Mouse (Mus musculus) midbrain, embryonic 11.5 days (tissue): ENCODE measurements around the gene Zfp385c. TPM values are rescaled to one million over a fixed set of nuclear protein-coding genes. Genes with fewer than 3 reads are reported as not detected.
"Not testable (repeated sequence)": the region's sequence is repeated elsewhere in the genome, so short reads cannot be mapped to it uniquely, and the experiment has no call there.

Experiments
- ATAC-seq: fragments of 200-750 bp; cut with Nextera tagmentation; 2 replicates; pipeline ENCODE4 v1.8.0; 2017; ENCODE audit warnings: moderate TSS enrichment, moderate library complexity; ENCODE audit not compliant: low FRiP score
- DNase-seq: peaks from one replicate; pipeline ENCODE4 v3.0.0; 2015; ENCODE audit warnings: low spot score; ENCODE audit errors: missing footprints
- H3K27ac ChIP-seq: fragments of 300-500 bp; sonication (generic); 2 replicates; pipeline ENCODE4 v1.5.1; 2014; ENCODE audit warnings: low read depth, low read length
- H3K27me3 ChIP-seq: fragments of 300-500 bp; sonication (generic); 2 replicates; pipeline ENCODE4 v1.6.1; 2014; ENCODE audit warnings: mild to moderate bottlenecking, low read length, moderate library complexity, mixed read lengths; ENCODE audit not compliant: control insufficient read depth, insufficient read depth
- H3K36me3 ChIP-seq: fragments of 300-500 bp; sonication (generic); 2 replicates; pipeline ENCODE4 v1.6.1; 2014; ENCODE audit warnings: mild to moderate bottlenecking, low read length, moderate library complexity, mixed read lengths; ENCODE audit not compliant: control insufficient read depth, insufficient read depth
- H3K4me1 ChIP-seq: fragments of 300-500 bp; sonication (generic); 2 replicates; pipeline ENCODE4 v1.6.1; 2014; ENCODE audit warnings: low read length; ENCODE audit not compliant: control insufficient read depth, insufficient read depth
- H3K4me2 ChIP-seq: fragments of 300-500 bp; sonication (generic); 2 replicates; pipeline ENCODE4 v1.6.1; 2014; ENCODE audit warnings: mild to moderate bottlenecking, moderate library complexity
- H3K4me3 ChIP-seq: fragments of 300-500 bp; sonication (generic); 2 replicates; pipeline ENCODE4 v1.5.1; 2014; ENCODE audit warnings: low read depth, low read length
- H3K9ac ChIP-seq: fragments of 300-500 bp; sonication (generic); 2 replicates; pipeline ENCODE4 v1.6.1; 2014; ENCODE audit warnings: low read length
- H3K9me3 ChIP-seq: fragments of 300-500 bp; sonication (generic); 2 replicates; pipeline ENCODE4 v1.6.1; 2016; ENCODE audit warnings: low read length; ENCODE audit not compliant: control insufficient read depth
- WGBS: fragments of 180-500 bp; shearing (Covaris S2); extraction: QIAGEN DNeasy Blood & Tissue Kit; methylation state at CpG from one replicate; pipeline ENCODE4 v1.1.7; 2014; 5-methylcytosine and 5-hydroxymethylcytosine counted together
- polyA plus RNA-seq: library from polyadenylated mRNA; unstranded; fragments of >200 nt; fragmentation: Nextera tagmentation; extraction: Ambion mirVana; gene quantifications from 2 replicates; pipeline ENCODE4 v1.2.1, GENCODE M21; 2014

Zfp385c gene
- polyA plus RNA-seq, 1 experiment from 2014 or later: not detected

- Histone ChIP-seq H3K36me3 (peaks cover 4% of the 10 kb centered on the region), H3K27ac (peak within 1 kb of the TSS; percentile 70), H3K27me3 (no peaks in the 10 kb centered on the region), H3K4me2 (peak within 1 kb of the TSS; percentile 84), H3K4me3 (peak within 1 kb of the TSS; percentile 91), H3K9me3 (no peaks in the 10 kb centered on the region), H3K9ac (peak within 1 kb of the TSS; percentile 96), H3K4me1 (peaks cover 20% of the 10 kb centered on the region)
- DNase-seq (peak; percentile 95), ATAC-seq (peak; percentile 73)
- under 1% methylated on average over 36 of the region's 36 CpGs for WGBS
These were observed 73.3 kb downstream of the Zfp385c start, which contains the start of gene Nkiras2 for GRCm38 (mm10) chr11:100618761-100619484. Nkiras2 (plus strand) TSS chr11:100619244.

- peaks cover 4% of the 10 kb centered on the region for H3K36me3 ChIP-seq
- no peak overlapping the region for H3K4me2 ChIP-seq
- H3K4me1 ChIP-seq: peaks cover 14% of the 10 kb centered on the region
- ATAC-seq: no peak
- no peak overlapping the region for H3K9ac ChIP-seq
- WGBS: 92% methylated on average over 4 of the region's 4 CpGs
- no peaks in the 10 kb centered on the region for H3K9me3 ChIP-seq
- no peak overlapping the region for H3K27ac ChIP-seq
- H3K27me3 ChIP-seq: no peaks in the 10 kb centered on the region
- no peak for DNase-seq
- no peak overlapping the region for H3K4me3 ChIP-seq
These were observed 74.8 kb downstream of the Zfp385c start for GRCm38 (mm10) chr11:100617480-100617879.

DNA sequence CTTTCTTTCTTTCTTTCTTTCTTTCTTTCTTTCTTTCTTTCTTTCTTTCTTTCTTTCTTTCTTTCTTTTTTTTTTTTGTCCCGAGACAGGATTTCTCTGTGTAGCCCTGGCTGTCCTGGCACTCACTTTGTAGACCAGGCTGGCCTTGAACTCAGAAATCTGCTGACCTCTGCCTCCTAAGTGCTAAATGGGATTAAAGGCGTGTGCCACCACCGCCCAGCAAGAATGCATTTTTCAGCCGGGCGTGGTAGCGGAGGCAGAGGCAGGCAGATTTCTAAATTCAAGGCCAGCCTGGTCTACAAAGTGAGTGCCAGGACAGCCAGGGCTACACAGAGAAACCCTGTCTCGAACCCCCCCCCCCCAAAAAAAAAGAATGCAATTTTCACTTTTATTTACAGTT, 75.4 kb downstream of the Zfp385c start:
- WGBS: 92% methylated on average over 7 of the region's 7 CpGs

DNA sequence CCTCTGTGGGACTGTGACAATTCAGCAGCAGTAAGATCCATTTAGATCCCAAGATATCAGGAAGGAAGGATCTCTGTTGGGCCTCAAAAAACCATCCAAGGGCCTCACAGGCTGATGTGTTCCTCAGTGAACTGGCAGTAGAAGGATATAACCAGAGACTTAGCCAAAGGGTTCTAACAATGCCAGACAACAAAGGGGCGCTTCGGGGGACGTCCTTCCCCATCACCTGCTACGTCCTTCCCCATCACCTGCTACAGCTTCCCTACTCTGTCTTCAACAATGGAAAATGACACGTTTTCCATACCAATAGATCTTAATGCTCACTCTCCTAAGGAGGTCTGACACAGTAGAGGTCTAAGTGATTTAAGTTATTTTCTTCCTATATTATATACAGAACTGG, 75.9 kb downstream of the Zfp385c start:
- 90% methylated on average over 5 of the region's 5 CpGs for WGBS
- no peak overlapping the region for H3K9ac ChIP-seq
- peaks cover 4% of the 10 kb centered on the region for H3K36me3 ChIP-seq
- H3K9me3 ChIP-seq: no peaks in the 10 kb centered on the region
- ATAC-seq: no peak
- H3K27ac ChIP-seq: no peak overlapping the region
- H3K4me3 ChIP-seq: no peak overlapping the region
- no peak for DNase-seq
- H3K27me3 ChIP-seq: no peaks in the 10 kb centered on the region
- H3K4me1 ChIP-seq: peaks cover 14% of the 10 kb centered on the region
- H3K4me2 ChIP-seq: no peak overlapping the region

More for the DNA sequence above, 75.4 kb downstream of the Zfp385c start:
- H3K36me3 ChIP-seq, H3K27ac ChIP-seq, DNase-seq, ATAC-seq, H3K27me3 ChIP-seq, H3K9me3 ChIP-seq, H3K4me2 ChIP-seq, H3K9ac ChIP-seq, H3K4me3 ChIP-seq: not testable (repeated sequence)
- H3K4me1 ChIP-seq: peaks cover 14% of the 10 kb centered on the region

DNA sequence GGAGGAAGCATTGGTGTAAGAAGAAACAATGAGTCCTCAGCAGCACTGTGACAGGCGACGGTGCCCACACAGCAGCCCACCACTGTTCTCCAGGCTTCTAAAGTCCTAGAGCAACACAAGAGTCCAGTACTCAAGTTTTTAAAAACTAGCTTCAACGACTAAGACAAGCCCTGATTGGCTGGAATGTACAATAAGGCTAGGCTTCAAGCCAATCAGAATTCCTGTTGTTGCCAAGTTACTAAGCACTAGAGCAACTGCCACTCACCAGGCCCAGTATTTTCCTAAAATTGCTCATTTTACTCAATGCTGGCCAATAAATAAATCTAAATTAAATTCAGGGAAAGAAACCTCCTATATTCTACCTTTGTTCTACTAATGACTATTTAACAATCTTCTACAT, 79.0 kb downstream of the Zfp385c start:
- no peak overlapping the region for H3K4me2 ChIP-seq
- ATAC-seq (no peak), DNase-seq (no peak)
- H3K4me3 ChIP-seq: no peak overlapping the region
- no peak overlapping the region for H3K27ac ChIP-seq
- no peak overlapping the region for H3K9ac ChIP-seq
- H3K4me1 ChIP-seq: peaks cover 7% of the 10 kb centered on the region
- 94% methylated on average over 3 of the region's 3 CpGs for WGBS
- H3K27me3 ChIP-seq: no peaks in the 10 kb centered on the region
- H3K9me3 ChIP-seq: no peaks in the 10 kb centered on the region
- H3K36me3 ChIP-seq: peaks cover 4% of the 10 kb centered on the region

DNA sequence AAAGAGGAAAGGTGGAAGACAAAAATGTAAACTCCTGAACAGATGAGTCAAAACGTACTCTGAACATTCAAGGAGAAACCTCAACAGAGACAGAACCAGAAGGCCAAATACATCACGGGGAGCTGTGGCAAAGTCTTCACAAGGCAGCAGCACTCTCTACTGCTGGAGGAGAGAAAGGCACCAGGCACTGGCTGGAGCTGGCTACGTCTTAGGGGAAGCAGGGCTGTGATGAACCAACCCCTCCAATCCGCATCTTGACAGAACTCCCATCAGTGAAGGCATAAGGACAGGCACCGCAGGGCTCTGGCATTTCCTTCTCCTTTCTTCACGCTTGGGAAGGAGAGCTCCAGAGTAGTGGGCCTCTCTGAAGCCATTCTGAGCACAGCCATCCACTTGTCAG, 80.6 kb downstream of the Zfp385c start:
- Histone ChIP-seq H3K4me2 (no peak overlapping the region), H3K27me3 (no peaks in the 10 kb centered on the region), H3K27ac (no peak overlapping the region), H3K9me3 (no peaks in the 10 kb centered on the region), H3K9ac (no peak overlapping the region), H3K4me1 (no peaks in the 10 kb centered on the region), H3K4me3 (no peak overlapping the region), H3K36me3 (peaks cover 4% of the 10 kb centered on the region)
- 88% methylated on average over 6 of the region's 6 CpGs for WGBS
- no peak for ATAC-seq
- no peak for DNase-seq

DNA sequence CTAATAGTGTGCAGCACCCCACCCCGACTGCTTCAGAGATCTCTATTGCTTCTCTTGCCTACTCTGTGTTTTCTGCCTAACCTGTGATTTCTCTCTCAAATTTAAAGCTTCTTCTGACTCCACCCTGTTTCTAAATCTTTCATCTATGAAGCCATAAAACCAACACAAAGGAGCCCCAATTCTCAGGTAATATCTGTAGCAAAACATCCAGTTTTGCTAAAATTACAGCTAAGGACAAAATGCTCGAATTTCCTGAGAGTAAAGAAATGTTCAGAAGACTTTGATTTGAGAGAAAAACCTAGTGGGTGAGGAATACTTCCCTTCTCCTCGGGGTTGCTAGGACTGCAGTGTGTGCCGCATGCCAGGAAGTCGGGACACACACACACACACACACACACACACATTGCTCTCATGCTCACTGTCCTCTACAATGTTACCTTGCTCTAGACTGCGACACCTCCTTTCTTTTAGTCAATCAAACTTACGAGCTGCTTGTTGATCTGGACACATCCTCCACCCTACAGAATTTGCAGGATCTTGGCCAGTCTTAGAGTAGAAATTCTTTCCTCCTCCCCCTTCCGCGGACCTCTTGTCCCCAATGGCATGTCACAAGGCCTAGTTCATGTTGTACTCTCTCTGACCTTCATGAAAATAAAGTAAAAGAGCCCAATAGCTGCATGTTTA, 82.1 kb downstream of the Zfp385c start:
- Histone ChIP-seq H3K36me3 (no peaks in the 10 kb centered on the region; the same call in 1 of the 2 replicates), H3K27me3 (no peaks in the 10 kb centered on the region), H3K4me3 (no peak overlapping the region), H3K27ac (no peak overlapping the region), H3K4me1 (no peaks in the 10 kb centered on the region), H3K9ac (no peak overlapping the region), H3K4me2 (no peak overlapping the region), H3K9me3 (no peaks in the 10 kb centered on the region)
- DNase-seq (no peak), ATAC-seq (no peak)
- WGBS: 90% methylated on average over 9 of the region's 9 CpGs

GRCm38 (mm10) chr11:100609355-100609996, 82.8 kb downstream of the Zfp385c start:
- H3K9me3 ChIP-seq: no peaks in the 10 kb centered on the region
- no peaks in the 10 kb centered on the region for H3K27me3 ChIP-seq
- no peak overlapping the region for H3K27ac ChIP-seq
- no peak overlapping the region for H3K4me3 ChIP-seq
- H3K4me1 ChIP-seq: 0 out of 2 replicates have a peak, but pooled peaks cover 1% of the 10 kb centered on the region
- H3K9ac ChIP-seq: no peak overlapping the region
- 92% methylated on average over 5 of the region's 5 CpGs for WGBS
- no peak for DNase-seq
- no peaks in the 10 kb centered on the region; the same call in 1 of the 2 replicates for H3K36me3 ChIP-seq
- no peak for ATAC-seq
- H3K4me2 ChIP-seq: no peak overlapping the region

DNA sequence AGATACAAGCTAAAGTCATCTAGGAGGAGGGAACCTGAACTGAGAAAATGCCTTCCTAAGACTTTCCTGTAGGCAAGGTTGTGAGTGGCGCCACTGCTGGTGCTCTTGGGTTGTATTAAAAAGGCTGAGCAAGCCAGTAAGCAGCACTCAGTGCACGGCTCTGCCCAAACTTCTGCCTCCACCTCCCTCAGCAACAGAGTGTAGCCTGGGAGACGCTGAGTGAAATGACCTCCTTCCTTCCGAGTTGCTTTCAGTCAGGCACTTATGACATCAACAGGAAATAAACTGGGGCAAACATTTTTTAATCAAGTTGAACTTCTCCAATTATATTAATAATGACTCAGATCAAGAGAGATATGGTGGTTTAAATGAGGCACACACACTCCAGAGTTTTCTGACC, 83.5 kb downstream of the Zfp385c start:
- H3K4me1 ChIP-seq: 0 out of 2 replicates have a peak, but pooled peaks cover 2% of the 10 kb centered on the region
- H3K4me3 ChIP-seq: no peak overlapping the region
- no peak overlapping the region for H3K27ac ChIP-seq
- no peaks in the 10 kb centered on the region for H3K9me3 ChIP-seq
- ATAC-seq (no peak), DNase-seq (no peak)
- H3K4me2 ChIP-seq: no peak overlapping the region
- no peak overlapping the region for H3K9ac ChIP-seq
- no peaks in the 10 kb centered on the region; the same call in 1 of the 2 replicates for H3K36me3 ChIP-seq
- WGBS: 86% methylated on average over 4 of the region's 4 CpGs
- no peaks in the 10 kb centered on the region for H3K27me3 ChIP-seq
